Mouse (Mus musculus): Measurements from ENCODE around the gene Gm8220. TPM values are rescaled to one million over a fixed set of nuclear protein-coding genes. Genes with fewer than 3 reads are reported as not detected.
"Not testable (repeated sequence)": the region's sequence is repeated elsewhere in the genome, so short reads cannot be mapped to it uniquely, and the experiment has no call there.

Gene Gm8220
- not detected for total RNA-seq (2021)
- long read RNA-seq, experiment 1: 0 reads
- long read RNA-seq, experiment 2: 0 reads

DNA sequence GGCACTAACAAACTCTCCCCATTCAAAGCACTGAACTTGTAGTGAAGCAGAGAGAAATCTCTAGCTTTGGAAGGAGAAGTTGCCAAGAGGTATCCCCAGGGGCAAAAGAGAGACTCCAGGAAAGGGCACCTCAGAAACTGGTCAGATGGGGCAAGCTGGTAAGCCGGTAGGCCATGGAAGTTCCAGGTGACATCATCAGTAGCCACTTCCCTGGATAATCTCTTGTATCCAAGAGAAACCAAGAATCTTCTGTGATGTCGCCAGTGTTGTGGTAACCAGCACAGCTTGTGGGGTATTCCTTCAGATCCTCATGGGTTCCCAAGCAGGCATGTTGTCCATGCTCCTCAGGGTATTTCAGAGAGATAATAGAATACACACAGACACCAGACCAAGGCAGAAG is at the start of gene Gm8220:
Gm8220 (plus strand) TSS at position 301 of the 400 bp plus-strand sequence.
- not testable (repeated sequence) for DNase-seq

GRCm38 (mm10) chr14:44248039-44248438 is 37.3 kb upstream of the Gm8220 start:
- no peak for DNase-seq

- DNase-seq: not testable (repeated sequence)
Measured at GRCm38 (mm10) chr14:44312049-44312448, 26.7 kb downstream of the Gm8220 start.

- DNase-seq: not testable (repeated sequence)
Measured at GRCm38 (mm10) chr14:44338484-44338883, 53.1 kb downstream of the Gm8220 start, which contains the start of gene Gm5930. TSS of gene Gm5930 (minus strand) at chr14:44338584.

Other genes starting within 250 kb of the Gm8220 start
- gene Ear2, start 182.9 kb upstream of the Gm8220 start, total RNA-seq (2021): under 1 TPM; 0.41 to 0.52 TPM
- gene Gm3327, start 161.7 kb upstream of the Gm8220 start, total RNA-seq (2021): not detected
- not detected for gene Gm8212, start 87.9 kb upstream of the Gm8220 start, total RNA-seq (2021)
- gene 4930503E14Rik, start 72.3 kb upstream of the Gm8220 start, total RNA-seq (2021): not detected
- gene Gm5930, start 53.0 kb downstream of the Gm8220 start, total RNA-seq (2021): not detected
- gene Gm8229, start 79.8 kb downstream of the Gm8220 start, total RNA-seq (2021): not detected
- gene Gm3371, start 125.1 kb downstream of the Gm8220 start, total RNA-seq (2021): not detected
- not detected for gene Gm8232, start 148.1 kb downstream of the Gm8220 start, total RNA-seq (2021)
- gene BC061237, start 206.9 kb downstream of the Gm8220 start, total RNA-seq (2021): not detected
- gene Gm17093, start 232.7 kb downstream of the Gm8220 start, total RNA-seq (2021): not detected

All from heart, adult 18-20 months (tissue).